Mouse (Mus musculus) neural tube, embryonic 14.5 days (tissue): ENCODE measurements at regions not wholly inside any gene's neighbourhood (a gene's known extent, or its start where the extent isn't known, plus 50 kb on each side); places are given as distances from the start of the nearest gene placed in this dataset.

ENCODE experiments used
- ATAC-seq: fragments of 200-750 bp; cut with Nextera tagmentation; 2 replicates; pipeline ENCODE4 v1.8.0; 2017; ENCODE audit warnings: low read depth, mild to moderate bottlenecking, moderate TSS enrichment, moderate library complexity
- H3K27ac ChIP-seq: fragments of 300-500 bp; sonication (generic); 2 replicates; pipeline ENCODE4 v1.5.1; 2014; ENCODE audit warnings: low read depth, mild to moderate bottlenecking, control low read depth, low read length, moderate library complexity, mixed read lengths
- H3K27me3 ChIP-seq: fragments of 300-500 bp; sonication (generic); 2 replicates; pipeline ENCODE4 v1.6.1; 2014; ENCODE audit warnings: low read length; ENCODE audit not compliant: control insufficient read depth, insufficient read depth
- H3K36me3 ChIP-seq: fragments of 300-500 bp; sonication (generic); 2 replicates; pipeline ENCODE4 v1.6.1; 2014; ENCODE audit warnings: low read length, mixed read lengths; ENCODE audit not compliant: control insufficient read depth, insufficient read depth
- H3K4me1 ChIP-seq: fragments of 300-500 bp; sonication (generic); 2 replicates; pipeline ENCODE4 v1.6.1; 2014; ENCODE audit warnings: low read length; ENCODE audit not compliant: control insufficient read depth, insufficient read depth
- H3K4me2 ChIP-seq: fragments of 300-500 bp; sonication (generic); 2 replicates; pipeline ENCODE4 v1.6.1; 2014; ENCODE audit warnings: mild to moderate bottlenecking, low read depth, low read length, control low read depth
- H3K4me3 ChIP-seq: fragments of 300-500 bp; sonication (generic); 2 replicates; pipeline ENCODE4 v1.5.1; 2014; ENCODE audit warnings: low read depth, low read length, control low read depth, mixed read lengths
- H3K9ac ChIP-seq: fragments of 300-500 bp; sonication (generic); replicated peaks from 2 replicates; pipeline ENCODE4 v1.6.1; 2014; ENCODE audit warnings: low read depth, mild to moderate bottlenecking, control low read depth, low read length, mixed read lengths
- H3K9me3 ChIP-seq: fragments of 300-500 bp; sonication (generic); 2 replicates; pipeline ENCODE4 v1.6.1; 2016; ENCODE audit warnings: low read length; ENCODE audit not compliant: control insufficient read depth
- WGBS: fragments of 180-500 bp; shearing (Covaris S2); extraction: QIAGEN DNeasy Blood & Tissue Kit; methylation state at CpG from one replicate; pipeline ENCODE4 v1.1.7; 2014; 5-methylcytosine and 5-hydroxymethylcytosine counted together

GRCm38 (mm10) chr2:117930895-117931537, 180.7 kb upstream of the Thbs1 start:
- no peak overlapping the region for H3K27ac ChIP-seq
- no peak overlapping the region for H3K4me2 ChIP-seq
- H3K9ac ChIP-seq, result no peak overlapping the region
- H3K27me3 ChIP-seq, result no peaks in the 10 kb centered on the region; the same call in 1 of the 2 replicates
- H3K36me3 ChIP-seq, result no peaks in the 10 kb centered on the region
- ATAC-seq, result no peak
- H3K4me3 ChIP-seq, result no peak overlapping the region
- WGBS, result 96% methylated on average over 3 of the region's 3 CpGs
- H3K4me1 ChIP-seq, result no peaks in the 10 kb centered on the region
- H3K9me3 ChIP-seq, result no peaks in the 10 kb centered on the region

GRCm38 (mm10) chr2:117936590-117936989, 175.1 kb upstream of the Thbs1 start:
- no peaks in the 10 kb centered on the region for H3K9me3 ChIP-seq
- no peaks in the 10 kb centered on the region for H3K36me3 ChIP-seq
- H3K27me3 ChIP-seq, result no peaks in the 10 kb centered on the region; the same call in none of the 2 replicates
- H3K4me3 ChIP-seq, result no peak overlapping the region
- ATAC-seq, result no peak
- no peak overlapping the region for H3K9ac ChIP-seq
- peaks cover 3% of the 10 kb centered on the region; the same call in 1 of the 2 replicates for H3K4me1 ChIP-seq
- 86% methylated on average over 6 of the region's 6 CpGs for WGBS
- no peak overlapping the region for H3K27ac ChIP-seq
- no peak overlapping the region for H3K4me2 ChIP-seq

- Histone ChIP-seq H3K9ac (no peak overlapping the region), H3K9me3 (no peaks in the 10 kb centered on the region), H3K27me3 (no peaks in the 10 kb centered on the region; the same call in 1 of the 2 replicates), H3K27ac (no peak overlapping the region), H3K4me2 (no peak overlapping the region), H3K4me3 (no peak overlapping the region), H3K4me1 (peaks cover 3% of the 10 kb centered on the region; the same call in 1 of the 2 replicates), H3K36me3 (no peaks in the 10 kb centered on the region)
- ATAC-seq, result no peak; the same call in 1 of the 2 replicates
- WGBS, result 13% methylated on average over 12 of the region's 12 CpGs
These were observed 173.2 kb upstream of the Thbs1 start for GRCm38 (mm10) chr2:117938283-117939049.

- H3K9me3 ChIP-seq, result no peaks in the 10 kb centered on the region
- H3K4me1 ChIP-seq, result peaks cover 3% of the 10 kb centered on the region; the same call in 1 of the 2 replicates
- WGBS, result 36% methylated on average over 6 of the region's 6 CpGs
- no peaks in the 10 kb centered on the region for H3K36me3 ChIP-seq
- H3K4me3 ChIP-seq, result no peak overlapping the region
- no peak overlapping the region for H3K27ac ChIP-seq
- no peak overlapping the region for H3K4me2 ChIP-seq
- ATAC-seq, result peak; percentile 58; the same call in 1 of the 2 replicates
- no peaks in the 10 kb centered on the region; the same call in 1 of the 2 replicates for H3K27me3 ChIP-seq
- no peak overlapping the region for H3K9ac ChIP-seq
These were observed 170.1 kb upstream of the Thbs1 start for GRCm38 (mm10) chr2:117941517-117942096.

GRCm38 (mm10) chr2:117943666-117944065, 168.0 kb upstream of the Thbs1 start:
- WGBS, result 50% methylated on average over 5 of the region's 5 CpGs

GRCm38 (mm10) chr2:117944325-117944724, 167.4 kb upstream of the Thbs1 start:
- Histone ChIP-seq H3K9ac (no peak overlapping the region), H3K36me3 (no peaks in the 10 kb centered on the region), H3K4me1 (no peaks in the 10 kb centered on the region), H3K9me3 (no peaks in the 10 kb centered on the region), H3K27ac (no peak overlapping the region), H3K27me3 (no peaks in the 10 kb centered on the region), H3K4me2 (no peak overlapping the region), H3K4me3 (no peak overlapping the region)
- ATAC-seq, result no peak
- WGBS, result 94% methylated on average over 1 of the region's 1 CpGs

More at GRCm38 (mm10) chr2:117943666-117944065, 168.0 kb upstream of the Thbs1 start:
- Histone ChIP-seq H3K27ac (no peak overlapping the region), H3K4me1 (peaks cover under 1% of the 10 kb centered on the region; the same call in 1 of the 2 replicates), H3K4me2 (no peak overlapping the region), H3K27me3 (no peaks in the 10 kb centered on the region), H3K9me3 (no peaks in the 10 kb centered on the region), H3K36me3 (no peaks in the 10 kb centered on the region), H3K4me3 (no peak overlapping the region), H3K9ac (no peak overlapping the region)
- ATAC-seq, result no peak

- H3K36me3 ChIP-seq, result no peaks in the 10 kb centered on the region
- no peak overlapping the region for H3K9ac ChIP-seq
- H3K4me3 ChIP-seq, result no peak overlapping the region
- no peak overlapping the region for H3K27ac ChIP-seq
- ATAC-seq, result no peak
- H3K4me1 ChIP-seq, result no peaks in the 10 kb centered on the region
- 86% methylated on average over 2 of the region's 2 CpGs for WGBS
- no peak overlapping the region for H3K4me2 ChIP-seq
- H3K9me3 ChIP-seq, result no peaks in the 10 kb centered on the region
- no peaks in the 10 kb centered on the region for H3K27me3 ChIP-seq
These were observed 166.7 kb upstream of the Thbs1 start for GRCm38 (mm10) chr2:117944942-117945341.

GRCm38 (mm10) chr2:117950431-117951336, 161.0 kb upstream of the Thbs1 start:
- Histone ChIP-seq H3K9me3 (no peaks in the 10 kb centered on the region), H3K36me3 (no peaks in the 10 kb centered on the region), H3K27me3 (no peaks in the 10 kb centered on the region), H3K4me1 (no peaks in the 10 kb centered on the region), H3K4me3 (no peak overlapping the region), H3K9ac (no peak overlapping the region), H3K27ac (no peak overlapping the region), H3K4me2 (no peak overlapping the region)
- 70% methylated on average over 5 of the region's 5 CpGs for WGBS
- no peak for ATAC-seq
